Mouse (Mus musculus): ENCODE data around the gene 4833420G17Rik. TPM values are rescaled to one million over a fixed set of nuclear protein-coding genes. Genes with fewer than 3 reads are reported as not detected.

Gene 4833420G17Rik
- total RNA-seq (2021), result 10 to 100 TPM; 23.5 to 24.2 TPM
- long read RNA-seq, experiment 1, transcript 4833420G17Rik-201 (13 exons, 2,565 nt), result major isoform, 7 of 29 reads
- long read RNA-seq, experiment 1, partial matches to known transcripts, result 4 of 29 reads
- long read RNA-seq, experiment 1, other reads (novel, unspliced or antisense), result 16 of 29 reads
- long read RNA-seq, experiment 2, partial matches to known transcripts, result 2 of 16 reads
- long read RNA-seq, experiment 2, other reads (novel, unspliced or antisense), result 10 of 16 reads

DNA sequence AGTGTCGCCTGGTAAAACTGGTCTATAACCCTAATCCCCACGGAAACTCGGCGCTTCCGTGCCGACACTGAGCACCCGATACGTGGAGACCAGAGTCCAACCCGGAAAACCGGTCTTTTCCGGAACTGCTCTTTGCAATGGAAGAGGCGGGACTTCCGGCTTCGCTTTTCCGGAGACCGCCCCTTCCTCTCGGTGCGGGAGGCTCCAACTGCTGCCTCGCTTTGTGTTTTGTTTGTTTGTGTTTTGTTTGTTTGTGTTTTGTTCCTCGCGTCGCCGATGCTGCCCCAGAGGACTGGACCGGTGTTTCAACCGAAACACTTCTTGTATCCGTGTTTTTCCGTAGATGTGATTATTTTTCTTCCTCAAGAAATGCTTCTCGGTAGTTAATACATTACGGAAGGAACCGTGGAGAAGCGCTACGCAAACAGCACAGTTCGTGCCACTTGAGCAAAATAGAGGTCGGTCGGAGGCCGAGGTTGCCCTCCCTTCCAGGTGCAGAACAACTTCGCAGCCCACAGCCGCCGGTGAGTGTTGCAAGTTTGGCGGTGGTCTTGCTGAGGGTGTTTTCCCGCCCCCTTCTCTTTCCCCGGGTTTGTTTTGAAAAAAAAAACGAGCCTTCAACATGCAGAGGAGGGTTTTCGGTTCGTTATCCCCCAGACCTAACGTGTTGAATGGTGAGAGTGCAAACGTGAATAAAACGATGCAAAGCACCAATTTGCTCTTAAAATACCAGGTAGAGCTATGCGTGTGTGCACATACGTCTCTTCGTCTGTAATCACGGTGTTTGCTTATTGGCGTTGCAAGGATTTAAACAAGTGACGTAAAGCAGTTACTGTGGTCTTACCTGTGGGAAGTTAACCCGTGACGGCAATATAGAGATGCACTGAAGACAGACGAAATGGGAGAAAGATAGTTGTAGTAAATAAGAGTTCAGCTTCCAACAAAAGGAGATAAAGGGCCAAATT lies at the start of gene 4833420G17Rik:
Gene 4833420G17Rik (plus strand): TSS at position 173 of the 965 bp plus-strand sequence.
- TF ChIP-seq CTCF (IDR thresholded peaks at IDR 0.05), result no peak; the same call in 1 of the 2 replicates
- intact Hi-C loops (cut with DNase I), result loop anchor here (2.0 kb wide), 1 partner anchor 34 kb away; the partner anchor contains the start of gene Paip1
- peak within 1 kb of the TSS; percentile 69 for H3K4me3 ChIP-seq
- DNase-seq (ENCODE audit: extremely low spot score in 1 of 2, low spot score in 2 of 2), result peak; percentile 85 to 86
- peak within 1 kb of the TSS; percentile 93 for H3K27ac ChIP-seq

DNA sequence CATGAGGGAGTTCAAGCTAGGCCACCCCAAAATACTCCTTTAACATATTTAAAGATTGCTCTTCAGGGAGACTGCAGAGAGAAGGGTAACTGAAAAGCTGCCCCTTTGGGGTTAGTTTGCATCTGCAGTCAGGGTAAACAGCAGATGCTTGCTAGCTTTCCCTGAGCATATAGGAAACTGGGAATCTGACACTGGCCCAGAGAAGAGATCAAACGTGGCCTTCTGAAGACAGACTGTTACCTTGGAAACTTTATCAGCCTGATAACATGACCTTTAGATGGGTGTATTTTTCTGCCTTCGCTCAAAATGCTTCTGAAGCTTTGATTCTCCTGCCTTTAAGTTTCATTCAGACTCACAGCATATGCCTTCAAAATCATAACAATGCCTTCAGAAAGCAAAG lies 49.5 kb upstream of the 4833420G17Rik start:
- no peak for TF ChIP-seq CTCF (IDR thresholded peaks at IDR 0.05)
- Histone ChIP-seq H3K4me3 (no peak overlapping the region), H3K27ac (no peak overlapping the region)
- DNase-seq (ENCODE audit: extremely low spot score in 1 of 2, low spot score in 2 of 2), result no peak
- intact Hi-C loops (cut with DNase I), result no loop called here

DNA sequence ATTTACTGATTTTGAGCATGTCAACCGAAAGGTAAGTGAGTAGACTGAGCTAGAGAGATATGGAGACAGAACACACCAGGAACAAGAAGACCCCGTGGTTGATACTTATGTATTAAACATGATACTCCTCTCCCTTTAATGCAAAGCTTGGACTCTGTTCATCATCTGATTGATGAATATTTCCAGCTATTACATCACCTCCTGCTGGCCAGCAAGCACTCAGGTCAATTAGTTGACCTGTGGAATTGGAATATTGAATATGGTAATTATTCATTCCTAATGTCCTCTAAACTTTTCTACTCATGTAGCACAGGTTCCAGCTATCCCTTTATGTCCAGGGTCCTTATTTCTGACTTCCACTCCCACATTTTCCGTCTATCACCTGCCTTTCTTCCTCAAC lies 44.1 kb upstream of the 4833420G17Rik start:
- H3K27ac ChIP-seq, result no peak overlapping the region
- TF ChIP-seq CTCF (IDR thresholded peaks at IDR 0.05), result no peak
- no peak for DNase-seq (ENCODE audit: extremely low spot score in 1 of 2, low spot score in 2 of 2)
- no peak overlapping the region for H3K4me3 ChIP-seq
- intact Hi-C loops (cut with DNase I), result no loop called here

DNA sequence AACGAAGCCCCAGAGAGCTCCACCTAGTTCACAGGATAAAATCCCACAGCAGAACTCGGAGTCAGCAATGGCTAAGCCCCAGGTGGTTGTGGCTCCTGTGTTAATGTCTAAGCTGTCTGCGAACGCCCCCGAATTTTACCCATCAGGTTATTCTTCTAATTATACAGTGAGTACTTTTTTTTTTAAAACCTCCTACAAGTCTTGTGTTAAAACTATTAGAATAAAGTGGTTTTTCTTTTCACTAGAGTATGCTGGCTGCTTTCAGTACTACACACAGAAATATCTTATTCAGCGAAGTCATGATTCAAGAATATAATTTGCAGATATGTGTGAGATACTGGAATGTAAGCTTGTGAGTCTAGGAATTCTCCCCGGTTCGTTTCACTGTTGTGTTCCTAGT lies 32.4 kb upstream of the 4833420G17Rik start:
- intact Hi-C loops (cut with DNase I), result no loop called here
- Histone ChIP-seq H3K27ac (no peak overlapping the region; the same call in 1 of the 2 replicates), H3K4me3 (peak overlapping the region; percentile 77)
- DNase-seq (ENCODE audit: extremely low spot score in 1 of 2, low spot score in 2 of 2), result peak in 1 of 2 experiments; percentile 24
- TF ChIP-seq CTCF (IDR thresholded peaks at IDR 0.05), result peak; percentile 21

DNA sequence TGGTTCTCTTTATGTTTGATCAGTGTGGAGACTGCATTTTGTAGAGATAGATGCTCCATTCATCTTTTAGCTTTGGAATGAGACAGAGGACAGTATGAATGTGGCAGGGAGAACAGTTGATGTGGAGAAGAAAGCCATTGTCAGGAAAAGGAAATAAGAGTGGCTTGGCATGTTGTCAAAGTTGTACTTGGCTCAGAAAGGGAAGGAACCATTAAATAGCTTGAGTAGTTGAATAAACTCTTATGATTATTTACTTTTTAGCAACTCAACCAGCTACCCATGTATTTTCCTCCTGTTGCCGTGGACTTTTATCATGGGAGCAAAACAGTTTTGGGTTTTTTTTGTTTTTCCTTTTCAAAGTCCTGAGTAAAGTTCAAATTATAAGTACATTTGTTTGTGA lies 30.5 kb upstream of the 4833420G17Rik start:
- no peak overlapping the region for H3K4me3 ChIP-seq
- intact Hi-C loops (cut with DNase I), result no loop called here
- DNase-seq (ENCODE audit: extremely low spot score in 1 of 2, low spot score in 2 of 2), result no peak
- H3K27ac ChIP-seq, result no peak overlapping the region
- TF ChIP-seq CTCF (IDR thresholded peaks at IDR 0.05), result no peak

DNA sequence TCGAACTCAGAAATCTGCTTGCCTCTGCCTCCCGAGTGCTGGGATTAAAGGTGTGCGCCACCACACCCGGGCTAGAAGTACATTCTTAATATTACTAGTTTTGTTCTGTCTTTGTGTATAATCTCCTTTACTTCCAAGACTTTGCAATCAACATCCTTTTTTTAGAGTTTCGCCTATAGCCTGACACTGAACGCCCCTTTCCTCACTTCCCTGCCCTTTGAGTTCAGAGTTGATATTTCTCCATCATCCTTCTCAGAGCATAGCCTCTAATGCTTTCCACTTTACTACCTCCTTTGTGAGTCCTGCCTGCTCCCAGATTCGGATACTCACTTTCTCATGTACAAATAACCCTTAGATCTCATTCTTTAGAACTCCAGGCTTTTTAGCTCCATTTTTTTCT lies 28.2 kb upstream of the 4833420G17Rik start:
- no peak overlapping the region for H3K27ac ChIP-seq
- DNase-seq (ENCODE audit: extremely low spot score in 1 of 2, low spot score in 2 of 2), result no peak
- no peak overlapping the region for H3K4me3 ChIP-seq
- TF ChIP-seq CTCF (IDR thresholded peaks at IDR 0.05), result no peak
- intact Hi-C loops (cut with DNase I), result no loop called here

DNA sequence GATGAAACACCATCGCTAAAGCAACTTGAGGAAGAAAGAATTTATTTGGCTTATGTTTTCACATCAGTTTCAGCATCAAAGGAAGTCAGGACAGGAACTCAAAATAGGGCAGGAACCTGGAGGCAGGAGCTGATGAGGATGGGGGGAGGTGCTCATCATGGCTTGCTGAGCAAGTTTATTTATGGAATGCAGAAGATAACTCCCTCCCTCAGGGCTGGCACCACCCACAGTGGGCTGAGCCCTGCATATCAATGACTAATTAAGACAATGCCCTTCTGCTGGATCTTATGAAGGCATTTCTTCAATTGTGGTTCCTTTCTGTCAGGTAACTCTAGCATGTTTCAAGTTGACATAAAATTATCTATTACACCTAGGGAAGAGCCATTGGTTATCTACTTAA lies 20.3 kb upstream of the 4833420G17Rik start:
- Histone ChIP-seq H3K4me3 (no peak overlapping the region), H3K27ac (no peak overlapping the region)
- DNase-seq (ENCODE audit: extremely low spot score in 1 of 2, low spot score in 2 of 2), result no peak
- TF ChIP-seq CTCF (IDR thresholded peaks at IDR 0.05), result no peak
- intact Hi-C loops (cut with DNase I), result no loop called here

DNA sequence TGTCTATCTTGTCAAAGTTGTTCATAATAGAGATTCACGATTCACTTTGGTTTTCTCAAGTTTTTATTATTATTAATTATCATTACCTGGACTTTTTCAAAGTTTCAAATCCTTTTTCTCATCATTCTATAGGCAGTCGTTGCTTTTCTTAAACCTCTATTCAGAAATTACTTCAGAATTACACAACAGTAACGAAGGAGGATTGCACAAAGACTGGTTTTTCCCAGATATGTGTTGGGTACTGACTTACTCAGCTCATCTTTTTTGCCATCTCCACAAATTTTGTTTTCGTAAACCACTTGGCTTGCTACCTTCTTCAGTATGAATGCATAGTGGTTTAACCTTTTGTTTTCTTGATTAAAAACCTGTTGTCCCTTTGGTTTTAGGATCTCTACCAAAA lies 9.0 kb upstream of the 4833420G17Rik start:
- no peak for DNase-seq (ENCODE audit: extremely low spot score in 1 of 2, low spot score in 2 of 2)
- no peak for TF ChIP-seq CTCF (IDR thresholded peaks at IDR 0.05)
- no peak overlapping the region for H3K4me3 ChIP-seq
- intact Hi-C loops (cut with DNase I), result no loop called here
- H3K27ac ChIP-seq, result no peak overlapping the region

DNA sequence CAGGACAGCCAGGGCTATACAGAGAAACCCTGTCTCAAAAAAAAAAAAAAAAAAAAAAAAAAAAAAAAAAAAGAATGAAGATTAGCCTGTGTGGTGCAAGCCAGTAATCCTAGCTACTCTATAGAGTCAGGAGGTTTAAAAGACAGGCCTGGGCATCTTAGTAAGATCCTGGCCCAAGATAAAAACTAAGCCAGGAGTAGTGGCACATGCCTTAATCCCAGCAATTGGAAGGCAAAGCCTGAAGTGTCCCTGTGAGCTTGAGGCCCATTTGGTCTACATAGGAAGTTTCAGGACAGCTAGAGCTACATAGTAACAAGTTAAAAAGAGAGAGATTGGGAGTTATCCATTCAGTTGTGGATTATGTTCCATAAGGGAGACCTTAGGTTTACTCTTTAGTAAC lies 7.5 kb upstream of the 4833420G17Rik start:
- DNase-seq (ENCODE audit: extremely low spot score in 1 of 2, low spot score in 2 of 2), result no peak
- intact Hi-C loops (cut with DNase I), result no loop called here
- TF ChIP-seq CTCF (IDR thresholded peaks at IDR 0.05), result no peak
- H3K4me3 ChIP-seq, result no peak overlapping the region
- no peak overlapping the region for H3K27ac ChIP-seq

DNA sequence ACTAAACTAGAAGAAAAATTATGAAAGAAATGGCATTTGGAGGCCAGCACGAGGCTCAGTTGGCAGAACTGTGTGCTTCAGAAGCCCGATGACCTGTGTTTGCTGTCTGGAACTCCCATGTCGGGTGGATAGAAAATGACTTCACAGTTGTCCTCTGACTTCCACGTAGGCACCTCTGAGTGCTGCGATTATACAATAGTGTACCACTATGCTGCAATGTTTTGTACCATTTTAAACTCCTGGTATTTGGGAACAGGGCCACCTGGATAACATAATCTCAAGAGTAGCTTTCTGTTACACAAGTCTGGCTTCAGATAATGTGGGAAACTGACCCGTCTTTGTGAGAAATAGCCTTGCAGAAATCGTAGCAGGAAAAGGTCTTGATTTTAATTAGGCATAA lies 6.2 kb upstream of the 4833420G17Rik start:
- TF ChIP-seq CTCF (IDR thresholded peaks at IDR 0.05), result no peak
- intact Hi-C loops (cut with DNase I), result no loop called here
- Histone ChIP-seq H3K27ac (no peak overlapping the region), H3K4me3 (no peak overlapping the region)
- DNase-seq (ENCODE audit: extremely low spot score in 1 of 2, low spot score in 2 of 2), result no peak

DNA sequence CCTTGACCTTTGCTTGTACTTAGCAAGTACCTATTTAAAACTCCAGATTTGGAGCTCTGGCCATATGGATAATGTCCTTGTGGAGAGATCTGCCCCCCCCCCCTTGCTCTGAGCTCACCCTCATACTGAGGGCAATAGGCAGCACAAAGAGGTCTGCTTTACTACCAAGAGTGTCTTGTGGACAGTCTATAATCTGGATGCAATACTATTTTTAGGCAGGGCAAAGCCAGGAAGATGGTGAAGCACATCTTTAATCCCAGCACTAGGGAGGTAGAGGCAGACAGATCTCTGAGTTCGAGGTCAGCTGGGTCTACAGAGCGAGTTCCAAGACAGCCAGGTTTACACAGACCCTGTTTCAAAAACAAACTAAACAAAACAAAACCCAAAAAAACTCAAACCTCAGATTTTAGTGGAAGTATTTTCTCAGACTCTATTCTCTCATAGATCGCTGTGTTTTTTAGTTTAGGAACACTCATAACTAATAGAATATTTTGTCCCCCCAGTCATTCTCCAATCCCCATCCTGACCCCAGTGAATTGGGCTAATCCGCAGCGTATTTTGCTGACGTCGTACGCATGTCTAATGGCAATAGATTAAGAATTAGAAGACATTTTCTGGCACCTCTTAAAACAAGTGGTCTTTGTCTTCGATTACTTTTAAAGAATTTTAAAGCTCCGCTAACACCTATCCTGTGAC lies 520 bp upstream of the 4833420G17Rik start:
- no peak for DNase-seq (ENCODE audit: extremely low spot score in 1 of 2, low spot score in 2 of 2)

DNA sequence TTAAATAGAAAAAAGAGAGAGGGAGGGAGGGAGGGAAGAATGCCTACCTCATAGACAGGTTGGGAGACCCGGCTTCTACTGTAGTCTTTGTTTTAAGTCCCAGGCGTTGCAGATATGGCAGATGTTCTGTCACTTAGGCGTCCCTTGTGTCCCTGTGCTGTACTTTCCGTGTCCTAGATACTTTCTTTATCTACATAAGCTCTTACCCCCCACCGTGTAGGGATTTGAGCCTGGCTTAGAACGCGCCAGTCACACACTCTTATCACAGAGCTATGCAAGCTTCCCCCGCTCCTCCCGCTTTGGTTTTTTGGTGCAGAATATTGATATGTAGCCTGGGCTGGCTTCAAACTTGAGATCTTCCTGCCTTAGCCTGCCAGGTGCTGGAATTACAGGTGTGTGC lies 14.1 kb downstream of the 4833420G17Rik start:
- intact Hi-C loops (cut with DNase I), result no loop called here
- DNase-seq (ENCODE audit: extremely low spot score in 1 of 2, low spot score in 2 of 2), result no peak

More for the DNA sequence above, 520 bp upstream of the 4833420G17Rik start:
- Histone ChIP-seq H3K27ac (peak overlapping the region; percentile 93), H3K4me3 (peak overlapping the region; percentile 69)
- intact Hi-C loops (cut with DNase I), result loop anchor here (2.0 kb wide), 1 partner anchor 33 kb away; the partner anchor contains the start of gene Paip1
- no peak for TF ChIP-seq CTCF (IDR thresholded peaks at IDR 0.05)

More for the DNA sequence above, 14.1 kb downstream of the 4833420G17Rik start:
- TF ChIP-seq CTCF (IDR thresholded peaks at IDR 0.05), result no peak
- H3K4me3 ChIP-seq, result no peak overlapping the region
- no peak overlapping the region for H3K27ac ChIP-seq
